Mouse (Mus musculus) hindbrain, embryonic 13.5 days (tissue): Measurements from ENCODE around the gene Rnf167. TPM values are rescaled to one million over a fixed set of nuclear protein-coding genes. Genes with fewer than 3 reads are reported as not detected.
A peak's percentile ranks its signal among the peaks of the same experiment; 100 is the strongest.

Experiments
- ATAC-seq: fragments of 200-750 bp; cut with Nextera tagmentation; 2 replicates; pipeline ENCODE4 v1.8.0; 2017; ENCODE audit warnings: moderate TSS enrichment; ENCODE audit not compliant: low FRiP score
- H3K27ac ChIP-seq: fragments of 300-500 bp; sonication (generic); 2 replicates; pipeline ENCODE4 v1.5.1; 2015; ENCODE audit warnings: inconsistent platforms, mild to moderate bottlenecking, moderate library complexity
- H3K27me3 ChIP-seq: fragments of 300-500 bp; sonication (generic); 2 replicates; pipeline ENCODE4 v1.6.1; 2015; ENCODE audit warnings: mild to moderate bottlenecking, inconsistent platforms
- H3K36me3 ChIP-seq: fragments of 300-500 bp; sonication (generic); 2 replicates; pipeline ENCODE4 v1.6.1; 2015; ENCODE audit warnings: mild to moderate bottlenecking, inconsistent platforms
- H3K4me1 ChIP-seq: fragments of 300-500 bp; sonication (generic); replicated peaks from 2 replicates; pipeline ENCODE4 v1.6.1; 2015; ENCODE audit warnings: inconsistent platforms
- H3K4me2 ChIP-seq: fragments of 300-500 bp; sonication (generic); 2 replicates; pipeline ENCODE4 v1.6.1; 2015; ENCODE audit warnings: inconsistent platforms, mild to moderate bottlenecking, moderate library complexity
- H3K4me3 ChIP-seq: fragments of 300-500 bp; sonication (generic); 2 replicates; pipeline ENCODE4 v1.5.1; 2015; ENCODE audit warnings: mild to moderate bottlenecking, inconsistent platforms
- H3K9ac ChIP-seq: fragments of 300-500 bp; sonication (generic); 2 replicates; pipeline ENCODE4 v1.6.1; 2015; ENCODE audit warnings: mild to moderate bottlenecking, inconsistent platforms
- H3K9me3 ChIP-seq: fragments of 300-500 bp; sonication (generic); 2 replicates; pipeline ENCODE4 v1.6.1; 2016; ENCODE audit warnings: inconsistent platforms
- WGBS: fragments of 180-500 bp; shearing (Covaris S2); methylation state at CpG from one replicate; pipeline ENCODE4 v1.1.7; 2015; 5-methylcytosine and 5-hydroxymethylcytosine counted together
- polyA plus RNA-seq: library from polyadenylated mRNA; unstranded; fragments of >200 nt; fragmentation: Nextera tagmentation; extraction: Ambion mirVana; gene quantifications from 2 replicates; pipeline ENCODE4 v1.2.1, GENCODE M21; 2015

Gene Rnf167
- polyA plus RNA-seq, 1 experiment from 2014 or later, result 109 TPM

DNA sequence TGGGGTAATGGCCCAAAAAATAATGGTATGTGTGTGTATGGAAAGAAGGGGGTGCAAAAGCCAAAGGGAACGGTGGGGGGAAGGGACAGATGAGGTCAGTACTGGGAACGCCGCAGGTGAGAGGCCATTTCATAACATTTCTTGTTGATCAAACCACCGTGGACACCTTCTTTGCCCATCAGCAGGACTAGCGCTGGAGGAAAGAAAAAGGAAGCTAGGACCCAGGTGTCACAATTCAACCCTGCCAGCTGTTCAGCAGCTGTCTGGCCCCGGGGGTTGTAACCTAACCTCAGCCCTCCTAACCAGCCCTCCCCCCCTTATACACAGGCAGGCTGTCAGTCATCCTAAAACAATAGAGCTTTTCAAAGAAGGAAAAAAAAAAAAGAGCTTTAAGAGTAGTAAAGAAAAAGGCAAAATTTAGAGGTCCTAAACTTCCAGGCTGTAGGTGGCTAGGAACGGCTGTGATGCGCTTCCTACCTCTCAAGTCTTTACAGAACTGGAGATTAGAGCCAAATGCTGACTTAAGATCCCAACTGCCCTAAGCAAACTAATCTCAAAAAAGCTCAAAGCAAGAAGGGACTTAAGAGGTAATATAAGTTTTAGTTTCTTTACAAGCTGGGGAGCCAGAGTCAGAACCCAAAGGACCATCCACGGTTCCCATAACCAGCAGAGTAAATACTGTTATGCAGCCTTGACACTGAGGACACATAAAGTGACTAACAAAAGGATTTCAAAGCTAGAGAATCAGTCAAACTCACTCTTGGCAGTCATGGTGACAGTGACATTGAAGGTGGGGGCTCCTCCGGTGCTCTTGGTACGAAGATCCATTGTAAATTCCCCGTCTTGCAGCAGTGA, 5.2 kb downstream of the Rnf167 start:
- H3K4me1 ChIP-seq, result peaks cover 74% of the 10 kb centered on the region
- H3K9me3 ChIP-seq, result no peaks in the 10 kb centered on the region
- 71% methylated on average over 12 of the region's 12 CpGs for WGBS
- peaks cover 39% of the 10 kb centered on the region for H3K36me3 ChIP-seq
- H3K27me3 ChIP-seq, result 0 out of 2 replicates have a peak, but pooled peaks cover 4% of the 10 kb centered on the region
- ATAC-seq, result no peak
- H3K4me2 ChIP-seq, result peak overlapping the region; percentile 89
- H3K27ac ChIP-seq, result peak overlapping the region; percentile 99; the same call in 1 of the 2 replicates
- H3K9ac ChIP-seq, result peak overlapping the region; percentile 99
- H3K4me3 ChIP-seq, result peak overlapping the region; percentile 100

DNA sequence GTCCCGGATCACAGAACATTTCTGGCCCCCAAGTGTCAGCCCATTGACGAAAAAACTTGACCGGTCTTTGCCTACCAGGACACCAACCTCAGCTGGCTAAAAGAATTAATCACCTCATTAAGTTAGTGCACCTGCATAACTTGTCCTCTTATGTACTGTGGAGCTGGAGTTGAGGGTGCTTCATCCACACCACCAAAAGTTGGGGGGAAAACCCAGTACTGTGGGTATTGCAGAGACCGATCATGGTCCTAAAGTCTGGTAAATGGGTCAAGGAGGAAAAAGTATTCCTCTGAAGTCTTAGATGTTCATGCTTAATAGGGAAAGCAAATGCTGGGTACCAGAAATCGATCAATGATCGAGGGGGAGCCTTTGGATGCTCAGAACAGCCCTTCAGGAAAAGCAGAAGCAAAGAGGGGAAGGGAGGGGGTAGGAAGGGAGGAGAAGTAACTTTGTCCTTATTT, 5.9 kb downstream of the Rnf167 start:
- 0 out of 2 replicates have a peak, but pooled peaks cover 4% of the 10 kb centered on the region for H3K27me3 ChIP-seq
- H3K4me1 ChIP-seq, result peaks cover 72% of the 10 kb centered on the region
- no peak for ATAC-seq
- H3K36me3 ChIP-seq, result peaks cover 39% of the 10 kb centered on the region
- H3K9me3 ChIP-seq, result no peaks in the 10 kb centered on the region
- H3K9ac ChIP-seq, result peak overlapping the region; percentile 99
- peak overlapping the region; percentile 89 for H3K4me2 ChIP-seq
- peak overlapping the region; percentile 100 for H3K4me3 ChIP-seq
- peak overlapping the region; percentile 99 for H3K27ac ChIP-seq
- 65% methylated on average over 6 of the region's 6 CpGs for WGBS

DNA sequence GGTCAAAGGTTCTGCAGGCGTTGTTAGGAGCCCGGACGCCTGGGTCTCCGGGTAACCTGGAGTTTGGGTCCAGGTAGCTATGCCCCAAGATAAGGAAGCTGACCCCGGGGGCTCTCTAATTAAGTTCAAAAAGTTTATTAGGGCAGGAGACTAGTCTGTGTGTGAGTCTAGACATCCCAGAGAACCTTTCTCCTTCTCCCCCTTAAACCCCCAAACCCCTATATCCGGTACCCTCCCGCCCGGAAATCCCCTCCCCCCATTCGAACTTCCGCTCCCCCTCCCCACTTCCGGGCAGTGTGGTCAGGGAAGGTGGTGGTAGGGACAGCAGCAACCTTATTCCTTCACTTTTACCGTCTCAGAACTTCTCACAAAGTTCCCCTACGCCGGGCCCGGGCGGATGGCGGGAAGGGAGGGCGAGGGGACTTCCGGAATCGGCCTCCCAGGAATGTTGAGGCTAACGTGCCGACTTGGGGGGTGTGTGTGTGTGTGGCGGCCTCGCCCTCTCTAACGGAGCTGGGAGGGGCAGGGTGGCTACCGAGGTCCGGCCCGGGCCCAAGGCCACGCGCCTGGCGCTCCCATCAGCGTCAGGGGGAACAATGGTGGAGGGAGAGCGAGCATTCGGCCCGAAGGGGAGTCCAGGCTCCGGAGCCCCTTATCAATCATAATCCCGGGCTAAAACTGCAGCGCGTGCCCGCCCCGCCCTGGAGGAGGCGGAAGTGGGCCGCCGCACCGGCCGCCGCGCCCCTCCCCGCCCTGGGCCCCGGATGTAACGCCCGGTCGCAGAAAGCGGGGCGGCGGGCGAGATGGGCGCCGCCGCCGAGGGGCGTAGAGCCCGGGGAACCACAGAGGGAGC, 6.5 kb downstream of the Rnf167 start:
- H3K27me3 ChIP-seq, result 0 out of 2 replicates have a peak, but pooled peaks cover 4% of the 10 kb centered on the region
- H3K4me3 ChIP-seq, result peak overlapping the region; percentile 100
- peak overlapping the region; percentile 89 for H3K4me2 ChIP-seq
- H3K27ac ChIP-seq, result peak overlapping the region; percentile 99
- H3K4me1 ChIP-seq, result peaks cover 65% of the 10 kb centered on the region
- no peaks in the 10 kb centered on the region for H3K9me3 ChIP-seq
- H3K36me3 ChIP-seq, result peaks cover 39% of the 10 kb centered on the region
- under 1% methylated on average over 50 of the region's 63 CpGs for WGBS
- ATAC-seq, result peak; percentile 60
- H3K9ac ChIP-seq, result peak overlapping the region; percentile 99

DNA sequence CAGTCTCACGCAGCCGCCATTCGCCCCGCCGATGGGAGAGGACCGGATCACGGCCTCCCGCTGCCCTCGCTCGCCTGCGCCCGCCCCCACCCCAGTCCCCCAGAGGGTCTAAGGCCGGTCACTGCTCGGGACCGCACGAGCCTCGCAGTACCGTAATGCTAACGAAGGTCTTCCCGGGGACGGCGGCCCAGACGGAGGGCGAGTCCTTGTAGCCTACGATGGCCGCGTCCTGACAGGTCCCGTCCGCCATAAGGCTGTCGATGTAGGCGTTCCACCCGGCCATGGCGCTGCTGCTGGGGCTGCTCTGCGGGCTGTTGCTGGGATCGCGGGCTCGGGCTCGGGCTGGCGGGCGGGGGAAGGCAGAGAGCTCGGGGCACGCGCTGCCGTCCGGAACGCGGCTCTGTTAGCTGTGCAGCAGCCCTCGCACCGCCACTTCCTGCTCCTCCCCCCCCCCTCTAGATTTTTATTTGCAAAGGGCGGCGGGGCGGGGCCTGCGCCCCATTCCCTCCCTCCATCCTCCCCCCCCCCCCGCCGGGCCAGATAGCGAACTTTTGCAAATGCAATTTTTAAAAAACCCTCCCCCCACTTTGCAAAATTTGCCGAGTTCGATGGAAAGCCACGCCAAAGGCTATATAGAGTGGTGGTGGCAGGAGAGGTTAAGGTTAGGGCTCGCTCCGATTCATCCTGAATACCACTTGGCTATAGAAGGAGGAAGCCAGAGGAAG, 7.3 kb downstream of the Rnf167 start, which contains the start of gene Pfn1:
Pfn1 (minus strand) TSS at position 447 of the 725 bp plus-strand sequence.
- Histone ChIP-seq H3K9ac (peak within 1 kb of the TSS; percentile 99), H3K4me3 (peak within 1 kb of the TSS; percentile 100), H3K27me3 (0 out of 2 replicates have a peak, but pooled peaks cover 4% of the 10 kb centered on the region), H3K36me3 (peaks cover 36% of the 10 kb centered on the region), H3K4me1 (peaks cover 57% of the 10 kb centered on the region), H3K27ac (peak within 1 kb of the TSS; percentile 99), H3K4me2 (peak within 1 kb of the TSS; percentile 89), H3K9me3 (no peaks in the 10 kb centered on the region)
- under 1% methylated on average over 53 of the region's 61 CpGs for WGBS
- peak; percentile 55 for ATAC-seq

DNA sequence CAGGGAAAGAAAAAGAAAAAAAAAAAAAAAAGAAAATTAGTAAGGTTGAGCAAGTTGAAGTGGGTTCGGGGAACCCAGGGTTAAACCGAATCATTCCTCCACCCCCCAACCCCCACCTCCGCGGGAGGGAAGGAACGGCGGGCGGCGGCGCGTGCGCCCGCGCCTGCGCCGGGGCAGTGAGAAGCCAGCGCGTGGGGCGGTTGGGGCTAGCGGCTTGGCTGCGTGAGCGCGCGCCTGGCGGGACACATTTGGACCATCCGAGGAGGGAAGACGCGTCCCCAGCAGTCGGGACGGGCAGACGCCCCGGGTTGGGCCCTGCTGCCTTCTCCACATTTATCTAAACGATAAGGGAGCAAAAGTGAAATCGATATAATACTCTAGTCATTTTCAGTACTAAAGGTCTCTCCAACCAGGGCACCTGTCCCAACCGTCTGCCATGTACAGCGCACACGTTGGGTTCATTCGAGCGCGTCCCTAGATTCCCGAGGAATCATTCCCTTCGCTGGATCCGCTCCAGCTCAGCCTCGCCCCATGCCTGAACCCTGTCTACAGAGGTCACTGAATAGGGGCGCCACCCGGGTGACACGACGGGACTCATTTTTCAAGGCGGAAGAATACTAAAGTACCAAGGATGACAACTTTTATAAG, 8.0 kb downstream of the Rnf167 start:
- H3K4me3 ChIP-seq, result peak overlapping the region; percentile 100
- H3K36me3 ChIP-seq, result peaks cover 33% of the 10 kb centered on the region
- H3K27ac ChIP-seq, result peak overlapping the region; percentile 99
- H3K9me3 ChIP-seq, result no peaks in the 10 kb centered on the region
- peak; percentile 61 for ATAC-seq
- H3K4me2 ChIP-seq, result peak overlapping the region; percentile 89
- H3K27me3 ChIP-seq, result 0 out of 2 replicates have a peak, but pooled peaks cover 4% of the 10 kb centered on the region
- peaks cover 52% of the 10 kb centered on the region for H3K4me1 ChIP-seq
- H3K9ac ChIP-seq, result peak overlapping the region; percentile 99
- WGBS, result under 1% methylated on average over 48 of the region's 48 CpGs

DNA sequence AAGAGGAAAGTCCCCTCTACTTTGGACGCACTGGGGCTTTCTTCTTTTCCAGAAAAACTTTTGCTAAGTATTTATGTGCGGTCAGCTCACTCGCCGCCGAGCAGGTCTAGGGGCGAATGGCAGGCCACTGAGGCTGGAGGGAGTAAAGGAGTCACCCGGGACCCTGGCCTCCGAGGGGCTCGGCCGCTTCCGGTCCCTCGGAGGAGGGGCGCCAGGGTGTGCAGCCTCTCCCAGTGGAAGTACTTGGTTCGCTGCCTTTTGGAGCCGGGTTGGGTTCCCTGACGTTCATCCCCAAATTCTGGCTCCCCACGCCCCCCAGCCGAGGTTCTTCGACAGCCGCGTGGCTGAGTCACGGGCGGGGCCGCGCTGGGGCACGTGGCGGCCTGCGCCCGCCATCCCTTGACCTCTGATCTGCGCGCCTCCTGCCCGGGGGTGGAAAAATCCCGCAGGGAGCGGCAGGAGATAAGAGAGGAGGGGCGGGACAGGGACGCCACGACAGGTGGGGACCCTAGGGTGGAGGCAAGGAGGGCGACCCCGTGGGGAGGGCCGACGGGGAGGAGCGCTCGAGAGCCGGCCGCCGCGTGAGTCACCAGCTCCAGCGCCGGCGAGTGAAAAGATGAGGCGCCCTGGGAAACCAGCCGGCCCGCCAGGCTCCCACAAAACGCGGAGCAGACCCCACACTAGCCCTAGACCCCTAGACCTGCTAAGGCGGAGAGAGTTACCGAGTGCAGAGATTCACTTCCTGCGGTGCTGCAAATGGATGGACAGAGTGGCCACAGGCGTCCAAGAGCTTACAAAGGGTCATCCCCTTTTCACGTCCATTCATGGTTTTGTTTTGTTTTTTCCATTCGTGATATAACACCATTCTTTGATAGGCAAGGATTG, 8.8 kb downstream of the Rnf167 start:
- no peak for ATAC-seq
- H3K36me3 ChIP-seq, result peaks cover 30% of the 10 kb centered on the region
- 0 out of 2 replicates have a peak, but pooled peaks cover 4% of the 10 kb centered on the region for H3K27me3 ChIP-seq
- H3K4me2 ChIP-seq, result peak overlapping the region; percentile 89
- WGBS, result under 1% methylated on average over 61 of the region's 61 CpGs
- H3K27ac ChIP-seq, result peak overlapping the region; percentile 99
- no peaks in the 10 kb centered on the region for H3K9me3 ChIP-seq
- H3K4me1 ChIP-seq, result peaks cover 46% of the 10 kb centered on the region
- peak overlapping the region; percentile 100 for H3K4me3 ChIP-seq
- peak overlapping the region; percentile 99 for H3K9ac ChIP-seq

DNA sequence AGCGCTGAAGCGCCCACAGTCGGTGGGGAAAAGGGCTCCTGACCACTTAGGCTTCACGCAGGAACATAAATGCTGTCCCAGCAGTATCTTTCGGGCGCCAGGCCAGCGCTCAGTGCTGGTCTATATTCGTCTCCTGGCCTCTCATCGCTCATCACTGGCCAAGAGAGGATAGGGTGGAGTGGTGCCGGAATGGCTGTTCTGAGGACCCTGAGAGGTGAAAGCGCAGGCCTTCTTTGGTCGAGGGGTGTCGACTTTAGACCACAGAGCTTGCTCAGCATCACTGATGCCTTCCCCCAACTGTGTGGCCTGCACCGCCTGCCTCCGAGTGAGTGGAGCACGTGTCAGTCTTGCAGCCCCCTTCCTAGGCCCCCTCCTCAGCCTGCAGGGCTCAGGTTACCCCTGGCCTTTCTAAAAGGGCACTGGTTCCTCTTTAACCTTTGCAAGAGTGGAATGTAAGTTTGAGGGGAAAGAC, 9.5 kb downstream of the Rnf167 start:
- ATAC-seq, result no peak
- H3K4me1 ChIP-seq, result peaks cover 41% of the 10 kb centered on the region
- H3K4me2 ChIP-seq, result peak overlapping the region; percentile 89
- 0 out of 2 replicates have a peak overlapping the region, but pooled peaks have one; percentile 99 for H3K27ac ChIP-seq
- peak overlapping the region; percentile 100 for H3K4me3 ChIP-seq
- H3K9me3 ChIP-seq, result no peaks in the 10 kb centered on the region
- peak overlapping the region; percentile 99 for H3K9ac ChIP-seq
- 0 out of 2 replicates have a peak, but pooled peaks cover 4% of the 10 kb centered on the region for H3K27me3 ChIP-seq
- H3K36me3 ChIP-seq, result peaks cover 30% of the 10 kb centered on the region
- WGBS, result 3% methylated on average over 16 of the region's 16 CpGs

DNA sequence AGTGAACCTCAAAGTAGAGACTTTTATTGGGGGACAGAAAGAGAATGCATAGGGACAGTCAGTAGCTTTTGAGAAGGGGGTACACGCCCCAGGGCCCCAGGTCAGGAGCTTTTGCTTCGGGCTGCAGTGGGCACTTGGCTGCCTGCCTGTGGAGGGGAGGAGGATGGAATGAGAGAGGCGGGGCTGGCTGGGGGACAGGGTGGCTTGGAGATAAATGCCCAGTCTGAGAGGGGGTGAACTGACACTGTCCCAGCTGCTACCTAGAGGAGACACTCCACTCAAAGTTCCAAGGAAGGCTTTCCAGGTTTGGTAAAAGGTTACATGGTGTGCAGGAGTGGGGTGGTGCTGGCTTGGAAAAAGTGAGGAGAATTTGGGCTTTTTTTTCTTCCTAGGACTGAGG, 9.9 kb downstream of the Rnf167 start, which contains the start of gene Eno3:
Eno3 (plus strand) TSS at position 239 of the 400 bp plus-strand sequence.
- 0 out of 2 replicates have a peak, but pooled peaks cover 4% of the 10 kb centered on the region for H3K27me3 ChIP-seq
- ATAC-seq, result no peak

DNA sequence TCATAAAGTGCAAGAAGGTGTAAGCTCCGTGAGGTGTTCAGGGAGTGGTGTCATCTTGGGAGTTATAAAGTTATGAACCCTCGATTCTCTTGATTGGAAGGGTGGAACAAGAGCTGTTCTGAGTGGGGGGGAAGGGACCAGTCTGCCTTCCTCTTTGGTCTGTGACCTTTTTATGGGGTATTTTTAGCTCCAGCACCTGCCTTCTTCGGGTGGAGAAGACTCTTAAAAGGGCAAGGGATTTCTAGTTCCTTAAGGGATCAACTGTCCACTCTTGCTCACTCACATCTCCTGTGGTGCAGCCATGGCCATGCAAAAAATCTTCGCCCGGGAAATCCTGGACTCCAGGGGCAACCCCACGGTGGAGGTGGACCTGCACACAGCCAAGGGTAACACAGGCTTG, 10.5 kb downstream of the Rnf167 start:
- peaks cover 29% of the 10 kb centered on the region for H3K36me3 ChIP-seq
- 60% methylated on average over 6 of the region's 6 CpGs for WGBS
- no peak for ATAC-seq
- H3K4me1 ChIP-seq, result peaks cover 31% of the 10 kb centered on the region
- no peak overlapping the region for H3K9ac ChIP-seq
- 0 out of 2 replicates have a peak, but pooled peaks cover 4% of the 10 kb centered on the region for H3K27me3 ChIP-seq
- H3K4me3 ChIP-seq, result no peak overlapping the region
- no peaks in the 10 kb centered on the region for H3K9me3 ChIP-seq
- no peak overlapping the region for H3K4me2 ChIP-seq
- H3K27ac ChIP-seq, result no peak overlapping the region

More for the DNA sequence above, 9.9 kb downstream of the Rnf167 start, which contains the start of gene Eno3:
- Histone ChIP-seq H3K4me1 (peaks cover 37% of the 10 kb centered on the region), H3K4me2 (peak within 1 kb of the TSS; percentile 89), H3K9me3 (no peaks in the 10 kb centered on the region), H3K36me3 (peaks cover 28% of the 10 kb centered on the region), H3K27ac (peak within 1 kb of the TSS; percentile 99; the same call in 1 of the 2 replicates), H3K9ac (peak within 1 kb of the TSS; percentile 99), H3K4me3 (peak within 1 kb of the TSS; percentile 100)
- WGBS, result 7% methylated on average over 3 of the region's 3 CpGs

DNA sequence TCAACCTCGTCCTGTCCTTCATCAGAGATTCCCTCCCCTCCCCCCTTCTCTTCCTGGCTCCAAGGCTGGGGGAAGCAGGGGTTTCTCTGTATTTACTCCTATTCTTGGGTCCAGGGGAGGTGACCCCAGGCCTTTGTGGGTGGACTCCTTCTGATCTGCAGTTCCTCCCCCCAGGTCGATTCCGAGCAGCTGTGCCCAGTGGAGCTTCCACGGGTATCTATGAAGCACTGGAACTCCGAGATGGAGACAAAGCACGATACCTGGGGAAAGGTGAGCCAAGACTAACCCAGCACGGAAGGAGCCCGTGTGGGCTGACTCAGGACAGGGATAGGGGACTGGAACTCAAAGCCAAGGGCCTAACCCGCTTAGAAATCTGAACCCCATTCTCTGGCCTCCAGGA, 11.0 kb downstream of the Rnf167 start:
- H3K4me3 ChIP-seq, result no peak overlapping the region
- no peak overlapping the region for H3K9ac ChIP-seq
- 0 out of 2 replicates have a peak, but pooled peaks cover 4% of the 10 kb centered on the region for H3K27me3 ChIP-seq
- 69% methylated on average over 9 of the region's 9 CpGs for WGBS
- no peaks in the 10 kb centered on the region for H3K9me3 ChIP-seq
- no peak for ATAC-seq
- H3K27ac ChIP-seq, result no peak overlapping the region
- no peak overlapping the region for H3K4me2 ChIP-seq
- H3K4me1 ChIP-seq, result peaks cover 26% of the 10 kb centered on the region
- peaks cover 31% of the 10 kb centered on the region for H3K36me3 ChIP-seq
